Mouse (Mus musculus) lung, postnatal 0 days (tissue): Measurements from ENCODE around the gene Pakap.

Source experiments
- CTCF ChIP-seq: IDR thresholded peaks from 2 replicates; pipeline ENCODE4 v1.5.1; 2016; ENCODE audit warnings: antibody characterized with exemption, mild to moderate bottlenecking
- EP300 ChIP-seq: IDR thresholded peaks from 2 replicates; pipeline ENCODE4 v1.6.1; 2016; ENCODE audit warnings: antibody characterized with exemption, mild to moderate bottlenecking, control low read depth

DNA sequence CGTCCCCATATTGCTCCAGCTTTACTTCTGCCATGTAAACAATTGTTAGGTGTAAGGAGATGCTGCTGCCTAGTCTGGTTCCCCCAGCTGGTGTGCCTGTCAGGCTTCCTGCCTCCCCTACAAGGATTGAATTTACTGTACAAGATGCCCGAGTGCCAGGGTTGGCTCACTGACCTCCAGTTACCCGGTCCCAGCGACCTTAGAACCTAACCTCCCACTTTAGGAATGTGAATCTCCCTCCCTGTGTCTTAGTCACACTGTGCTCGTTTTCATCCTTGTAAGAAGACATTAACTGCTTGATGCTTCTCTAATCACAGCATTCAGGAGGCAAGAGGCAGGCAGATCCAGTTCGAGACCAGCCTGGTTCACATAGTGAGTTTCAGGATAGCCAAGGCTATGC lies 293.2 kb downstream of the Pakap start:
- TF ChIP-seq CTCF (no peak), EP300 (no peak)
